Mouse (Mus musculus) megakaryocyte, embryonic 14.5 days (primary cell): ENCODE results near the gene Dmc1. TPM values are rescaled to one million over a fixed set of nuclear protein-coding genes. Genes with fewer than 3 reads are reported as not detected.

Experiments used
- H3K27me3 ChIP-seq: replicated peaks from 2 replicates; pipeline ENCODE3; 2012; ENCODE audit warnings: inconsistent platforms
- H3K36me3 ChIP-seq: replicated peaks from 2 replicates; pipeline ENCODE3; 2012; ENCODE audit warnings: low read length, inconsistent platforms, mixed read lengths
- H3K4me1 ChIP-seq: 2 replicates; pipeline ENCODE4 v1.6.1; 2012; ENCODE audit warnings: inconsistent platforms
- H3K4me3 ChIP-seq: replicated peaks from 2 replicates; pipeline ENCODE3; 2012; ENCODE audit warnings: moderate library complexity, mild to moderate bottlenecking, inconsistent platforms
- H3K9me3 ChIP-seq: 2 replicates; pipeline ENCODE4 v1.6.1; 2012; ENCODE audit warnings: inconsistent platforms
- FLI1 ChIP-seq: IDR thresholded peaks from 2 replicates; pipeline ENCODE4 v1.6.1; 2012; ENCODE audit warnings: low read length, inconsistent platforms, mixed read lengths
- GATA1 ChIP-seq: IDR thresholded peaks from 3 replicates; pipeline ENCODE4 v1.6.1; 2012; ENCODE audit warnings: mixed read lengths, low read length, inconsistent platforms, borderline replicate concordance
- polyA plus RNA-seq: library from polyadenylated mRNA; stranded (reverse); fragments of >175 nt; gene quantifications from 2 replicates; pipeline ENCODE4 v1.2.3, GENCODE M21; 2012; ENCODE audit warnings: low replicate concordance; ENCODE audit not compliant: insufficient read depth

The Dmc1 gene
- polyA plus RNA-seq, 1 experiment = not detected

DNA sequence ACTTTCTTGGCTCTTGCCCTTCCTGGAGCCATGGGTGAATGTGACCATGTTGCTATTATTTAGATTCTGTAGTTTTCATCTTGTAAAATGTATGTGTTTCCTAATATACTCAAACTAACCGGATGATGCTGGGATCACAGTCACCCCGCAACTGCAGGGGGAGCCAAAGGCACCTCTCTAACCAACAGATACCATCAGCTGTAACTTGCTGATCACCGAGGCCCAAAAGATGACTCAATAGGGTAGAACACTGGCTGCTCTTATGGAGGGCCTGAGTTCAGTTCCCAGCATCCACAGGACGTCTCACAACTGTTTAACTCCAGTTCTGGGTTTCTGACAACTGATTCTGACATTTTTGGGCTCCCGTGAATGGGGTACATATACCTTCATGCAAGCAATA, 11.8 kb upstream of the Dmc1 start:
- peaks cover 21% of the 10 kb centered on the region for H3K27me3 ChIP-seq
- peaks cover 29% of the 10 kb centered on the region for H3K36me3 ChIP-seq
- no peak for TF ChIP-seq FLI1
- no peak for TF ChIP-seq GATA1
- peaks cover 8% of the 10 kb centered on the region; the same call in 1 of the 2 replicates for H3K9me3 ChIP-seq
- peaks cover 27% of the 10 kb centered on the region for H3K4me1 ChIP-seq
- H3K4me3 ChIP-seq = no peak overlapping the region

DNA sequence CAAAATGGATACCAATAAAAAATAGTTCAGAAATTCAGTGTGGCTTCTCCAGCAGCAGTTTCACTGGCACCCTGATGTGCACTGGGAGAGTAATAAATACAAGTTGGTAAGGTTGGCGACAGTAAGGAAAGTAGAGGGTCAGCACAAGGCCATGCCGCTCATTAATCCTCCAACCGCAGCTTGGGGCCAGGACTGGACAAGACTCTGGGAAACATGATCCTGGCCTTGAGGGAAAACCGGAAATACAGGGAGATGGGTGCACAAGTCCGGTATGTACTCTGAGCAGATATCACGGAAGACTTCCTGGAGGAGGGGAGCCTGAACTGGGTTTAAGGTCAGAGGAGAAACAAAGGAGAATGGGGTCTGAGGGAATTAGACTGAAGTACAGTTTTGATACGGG, 10.6 kb upstream of the Dmc1 start:
- Histone ChIP-seq H3K4me3 (no peak overlapping the region), H3K27me3 (peaks cover 17% of the 10 kb centered on the region), H3K4me1 (peaks cover 27% of the 10 kb centered on the region), H3K36me3 (peaks cover 25% of the 10 kb centered on the region), H3K9me3 (peaks cover 9% of the 10 kb centered on the region; the same call in 1 of the 2 replicates)
- TF ChIP-seq GATA1 = no peak
- TF ChIP-seq FLI1 = no peak

DNA sequence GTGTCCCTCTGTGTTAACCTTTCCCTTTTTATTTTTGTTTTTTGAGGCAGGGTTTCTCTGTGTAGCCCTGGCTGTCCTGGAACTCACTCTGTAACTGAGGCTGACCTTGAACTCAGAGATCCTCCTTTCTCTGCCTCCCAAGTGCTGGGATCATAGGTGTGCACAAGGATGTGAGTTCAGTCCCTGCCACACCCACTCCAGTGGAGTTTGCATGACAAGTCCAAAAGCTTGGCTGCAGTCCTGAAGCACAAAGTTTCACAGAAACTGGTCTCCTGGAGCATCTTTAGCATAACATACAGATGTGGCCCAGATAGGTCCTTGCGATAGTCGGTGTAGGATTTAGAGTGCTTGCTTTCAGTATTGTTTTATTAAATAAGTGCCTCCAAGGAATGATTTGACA, 4.3 kb upstream of the Dmc1 start:
- TF ChIP-seq GATA1 (no peak), FLI1 (no peak)
- peaks cover 20% of the 10 kb centered on the region for H3K27me3 ChIP-seq
- peaks cover 8% of the 10 kb centered on the region for H3K4me1 ChIP-seq
- H3K36me3 ChIP-seq = peaks cover 10% of the 10 kb centered on the region
- peaks cover 14% of the 10 kb centered on the region for H3K9me3 ChIP-seq
- H3K4me3 ChIP-seq = no peak overlapping the region

DNA sequence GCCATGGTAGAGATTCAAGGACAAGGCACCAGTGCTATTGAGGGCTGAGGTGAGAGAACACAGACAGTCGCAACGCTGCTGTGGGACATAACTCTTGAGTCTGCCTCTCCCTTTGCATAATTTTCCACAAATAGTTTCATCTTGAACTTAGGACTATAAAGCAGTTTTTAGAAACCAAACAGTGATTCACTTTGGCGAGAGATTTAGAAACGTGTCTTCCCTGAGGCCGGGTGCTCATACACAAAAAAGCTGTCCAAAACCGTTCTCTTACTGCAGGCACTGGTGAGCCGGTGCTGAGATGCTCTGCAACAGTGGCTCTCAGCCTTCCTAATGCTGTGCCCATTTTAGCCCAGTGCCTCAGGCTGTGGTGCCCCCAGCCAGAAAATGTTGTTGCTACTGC, 3.3 kb upstream of the Dmc1 start:
- TF ChIP-seq GATA1 (no peak), FLI1 (no peak)
- Histone ChIP-seq H3K4me3 (no peak overlapping the region), H3K36me3 (peaks cover 7% of the 10 kb centered on the region), H3K4me1 (peaks cover 8% of the 10 kb centered on the region), H3K9me3 (peaks cover 20% of the 10 kb centered on the region), H3K27me3 (peaks cover 21% of the 10 kb centered on the region)

DNA sequence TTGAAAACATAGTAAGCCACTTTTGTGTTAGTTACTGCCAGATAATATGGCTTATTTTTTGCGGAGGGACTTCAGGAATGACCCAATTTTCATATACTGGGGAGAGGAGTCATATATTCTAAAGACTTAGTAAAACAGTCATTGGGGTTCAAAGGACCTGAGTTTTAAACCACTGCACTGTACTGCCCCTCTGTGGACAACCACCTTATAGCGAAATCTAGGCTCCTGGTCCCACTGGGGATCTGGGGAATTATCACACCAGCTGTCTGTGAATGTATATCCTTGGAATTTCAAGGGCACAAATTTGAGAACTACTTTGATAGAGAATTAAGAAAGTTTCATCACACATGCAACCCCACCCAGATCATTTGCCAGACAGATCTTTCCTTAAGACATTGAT, 2.8 kb upstream of the Dmc1 start:
- H3K4me1 ChIP-seq = peaks cover 8% of the 10 kb centered on the region
- TF ChIP-seq GATA1 (no peak), FLI1 (no peak)
- H3K27me3 ChIP-seq = peaks cover 26% of the 10 kb centered on the region
- H3K4me3 ChIP-seq = no peak overlapping the region
- peaks cover 5% of the 10 kb centered on the region for H3K36me3 ChIP-seq
- peaks cover 24% of the 10 kb centered on the region for H3K9me3 ChIP-seq

DNA sequence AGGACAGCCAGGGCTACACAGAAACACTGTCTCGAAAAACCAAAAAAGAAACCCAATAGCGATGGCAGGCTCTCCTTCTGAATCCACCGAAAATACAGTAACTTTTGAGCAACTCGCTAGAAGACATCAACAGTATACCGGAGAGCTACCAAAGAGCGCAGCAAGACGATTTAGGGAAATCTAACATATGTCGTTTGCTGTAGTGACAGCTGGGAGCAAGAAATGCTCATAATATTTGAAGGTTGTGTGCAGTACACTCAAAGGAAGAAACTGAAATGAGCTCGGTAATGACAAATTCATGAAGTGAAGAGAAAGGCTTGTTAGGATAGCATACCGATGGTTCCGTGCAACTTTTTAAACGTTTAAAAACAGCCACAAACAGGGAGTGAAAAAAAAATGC, 1.3 kb upstream of the Dmc1 start:
- Histone ChIP-seq H3K4me3 (no peak overlapping the region), H3K27me3 (peaks cover 29% of the 10 kb centered on the region), H3K9me3 (peaks cover 28% of the 10 kb centered on the region), H3K4me1 (peaks cover 8% of the 10 kb centered on the region), H3K36me3 (no peaks in the 10 kb centered on the region)
- TF ChIP-seq FLI1 (no peak), GATA1 (no peak)

DNA sequence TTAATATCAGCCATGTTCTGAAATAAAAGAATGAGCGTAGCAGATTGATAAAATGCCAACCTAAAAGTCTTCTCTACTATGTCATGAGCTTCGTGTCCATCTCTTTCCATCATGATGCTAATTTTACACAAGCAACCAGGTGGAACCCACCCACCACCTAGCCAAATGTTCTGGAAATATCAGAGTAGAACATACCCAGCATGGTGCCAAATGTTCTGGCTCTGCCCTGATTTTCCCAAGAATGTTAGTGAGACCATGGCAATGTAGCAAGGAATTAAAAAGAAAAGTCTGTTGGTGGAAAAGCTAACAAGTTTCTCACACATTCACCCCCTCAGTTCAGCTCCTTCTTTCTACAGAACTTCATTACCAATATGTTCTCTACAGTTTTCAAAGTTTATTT, 4.7 kb downstream of the Dmc1 start:
- Histone ChIP-seq H3K27me3 (peaks cover 20% of the 10 kb centered on the region), H3K36me3 (no peaks in the 10 kb centered on the region), H3K4me1 (peaks cover 5% of the 10 kb centered on the region), H3K9me3 (peaks cover 22% of the 10 kb centered on the region), H3K4me3 (no peak overlapping the region)
- no peak for TF ChIP-seq FLI1
- TF ChIP-seq GATA1 = no peak

DNA sequence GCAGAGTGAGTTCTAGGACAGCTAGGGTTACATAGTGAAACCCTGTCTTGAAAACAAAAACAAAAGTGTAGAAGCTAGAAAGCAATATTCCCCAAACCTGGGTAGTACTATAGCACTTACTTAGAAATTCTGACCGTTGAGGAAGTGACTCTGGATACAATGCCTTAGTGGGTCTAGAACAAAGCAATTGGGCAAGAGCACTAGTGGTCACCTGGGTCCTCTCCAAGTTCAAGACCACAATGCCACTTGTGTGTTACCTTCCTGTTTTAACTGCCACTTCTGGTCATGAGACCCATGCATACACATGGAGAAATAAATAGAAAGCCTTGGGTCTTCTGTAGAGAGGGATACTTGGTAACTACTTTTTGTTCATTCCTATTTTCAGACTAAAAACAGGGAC, 6.2 kb downstream of the Dmc1 start:
- Histone ChIP-seq H3K9me3 (peaks cover 10% of the 10 kb centered on the region), H3K4me1 (no peaks in the 10 kb centered on the region), H3K36me3 (no peaks in the 10 kb centered on the region), H3K27me3 (peaks cover 10% of the 10 kb centered on the region), H3K4me3 (no peak overlapping the region)
- no peak for TF ChIP-seq GATA1

DNA sequence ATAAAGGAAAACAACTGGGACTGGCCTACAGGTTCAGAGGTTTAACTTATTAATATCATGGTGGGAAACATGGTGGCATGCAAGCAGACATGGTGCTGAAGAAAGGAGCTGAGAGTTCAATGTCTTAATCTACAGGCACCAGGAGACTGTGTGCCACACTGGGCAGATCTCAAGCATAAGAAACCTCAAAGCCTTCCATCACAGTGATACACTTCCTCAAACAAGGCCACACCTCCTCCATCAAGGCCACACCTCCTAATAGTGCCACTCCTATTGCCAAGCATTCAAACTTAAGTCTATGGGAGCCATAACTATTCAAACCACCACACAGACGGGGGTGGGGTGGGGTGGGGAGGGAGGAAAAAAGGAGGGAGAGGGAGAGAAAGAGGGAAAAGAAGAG, 23.3 kb downstream of the Dmc1 start:
- peaks cover 15% of the 10 kb centered on the region; the same call in 1 of the 2 replicates for H3K4me1 ChIP-seq
- H3K4me3 ChIP-seq = no peak overlapping the region
- H3K27me3 ChIP-seq = peaks cover 2% of the 10 kb centered on the region
- no peak for TF ChIP-seq FLI1
- TF ChIP-seq GATA1 = no peak
- H3K36me3 ChIP-seq = no peaks in the 10 kb centered on the region
- 0 out of 2 replicates have a peak, but pooled peaks cover 4% of the 10 kb centered on the region for H3K9me3 ChIP-seq

DNA sequence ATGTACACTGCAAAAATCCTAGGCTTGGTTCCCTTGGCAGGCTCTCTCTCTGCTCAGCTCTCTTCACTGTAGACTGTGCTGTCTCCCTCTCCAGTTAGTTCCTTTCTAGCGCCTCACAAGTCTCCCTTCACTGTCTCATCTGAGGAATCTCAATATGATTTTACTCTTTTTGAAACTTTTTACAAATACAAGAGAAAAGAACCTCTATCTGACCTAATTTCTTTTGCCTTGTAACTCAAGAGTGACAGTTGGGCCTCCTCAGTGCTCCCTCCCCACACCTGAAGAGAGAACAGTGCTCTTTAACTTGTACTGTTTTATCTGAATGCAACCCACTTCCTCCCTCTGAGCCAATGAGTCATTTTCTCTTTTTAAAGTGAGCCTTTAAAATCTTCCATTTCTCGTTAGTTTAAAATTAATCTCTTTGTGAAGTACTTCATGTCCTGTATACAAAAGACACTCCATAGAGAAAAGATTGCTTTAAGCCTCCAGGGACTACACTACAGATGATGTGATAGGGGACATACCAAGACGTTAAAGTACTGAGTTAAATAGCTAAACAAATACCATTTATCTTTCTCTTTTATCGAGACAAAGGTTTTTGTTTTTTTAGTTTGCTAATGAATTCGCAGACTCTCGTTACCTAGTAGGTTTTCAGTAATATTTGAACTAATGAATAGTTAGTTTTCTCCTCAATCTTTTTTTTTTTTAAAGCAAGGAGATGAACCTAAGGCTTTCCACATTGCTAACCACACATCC, 27.1 kb downstream of the Dmc1 start:
- Histone ChIP-seq H3K36me3 (no peaks in the 10 kb centered on the region), H3K4me1 (peaks cover 15% of the 10 kb centered on the region; the same call in 1 of the 2 replicates), H3K9me3 (0 out of 2 replicates have a peak, but pooled peaks cover 4% of the 10 kb centered on the region), H3K4me3 (no peak overlapping the region), H3K27me3 (peaks cover 2% of the 10 kb centered on the region)
- no peak for TF ChIP-seq GATA1
- TF ChIP-seq FLI1 = no peak
